Mouse (Mus musculus) forebrain, embryonic 16.5 days (tissue): ENCODE results near the gene Rffl. TPM values are rescaled to one million over a fixed set of nuclear protein-coding genes. Genes with fewer than 3 reads are reported as not detected.

Source experiments
- ATAC-seq: fragments of 200-750 bp; cut with Nextera tagmentation; 2 replicates; pipeline ENCODE4 v1.8.0; 2017; ENCODE audit warnings: mild to moderate bottlenecking, moderate library complexity
- H3K27ac ChIP-seq: fragments of 300-500 bp; sonication (generic); 2 replicates; pipeline ENCODE4 v1.5.1; 2014; ENCODE audit warnings: low read length, control low read depth
- H3K27me3 ChIP-seq: fragments of 300-500 bp; sonication (generic); replicated peaks from 2 replicates; pipeline ENCODE4 v1.6.1; 2014; ENCODE audit warnings: low read length; ENCODE audit not compliant: control insufficient read depth, insufficient read depth
- H3K36me3 ChIP-seq: fragments of 300-500 bp; sonication (generic); 2 replicates; pipeline ENCODE4 v1.6.1; 2014; ENCODE audit not compliant: control insufficient read depth, insufficient read depth
- H3K4me1 ChIP-seq: fragments of 300-500 bp; sonication (generic); replicated peaks from 2 replicates; pipeline ENCODE4 v1.6.1; 2014; ENCODE audit warnings: low read length; ENCODE audit not compliant: control insufficient read depth, insufficient read depth
- H3K4me2 ChIP-seq: fragments of 300-500 bp; sonication (generic); 2 replicates; pipeline ENCODE4 v1.6.1; 2014; ENCODE audit warnings: mild to moderate bottlenecking, low read length, control low read depth
- H3K4me3 ChIP-seq: fragments of 300-500 bp; sonication (generic); replicated peaks from 2 replicates; pipeline ENCODE4 v1.5.1; 2014; ENCODE audit warnings: mild to moderate bottlenecking, low read length, control low read depth
- H3K9ac ChIP-seq: fragments of 300-500 bp; sonication (generic); replicated peaks from 2 replicates; pipeline ENCODE4 v1.6.1; 2014; ENCODE audit warnings: low read depth, low read length, control low read depth
- H3K9me3 ChIP-seq: fragments of 300-500 bp; sonication (generic); 2 replicates; pipeline ENCODE4 v1.6.1; 2016; ENCODE audit warnings: low read length; ENCODE audit not compliant: control insufficient read depth
- WGBS: fragments of 180-500 bp; shearing (Covaris S2); extraction: QIAGEN DNeasy Blood & Tissue Kit; methylation state at CpG from one replicate; pipeline ENCODE4 v1.1.7; 2014; 5-methylcytosine and 5-hydroxymethylcytosine counted together
- polyA plus RNA-seq: library from polyadenylated mRNA; unstranded; fragments of >200 nt; fragmentation: Nextera tagmentation; extraction: Ambion mirVana; gene quantifications from 2 replicates; pipeline ENCODE4 v1.2.1, GENCODE M21; 2015

Gene Rffl
- polyA plus RNA-seq, 1 experiment from 2014 or later, result 8.8 TPM

DNA sequence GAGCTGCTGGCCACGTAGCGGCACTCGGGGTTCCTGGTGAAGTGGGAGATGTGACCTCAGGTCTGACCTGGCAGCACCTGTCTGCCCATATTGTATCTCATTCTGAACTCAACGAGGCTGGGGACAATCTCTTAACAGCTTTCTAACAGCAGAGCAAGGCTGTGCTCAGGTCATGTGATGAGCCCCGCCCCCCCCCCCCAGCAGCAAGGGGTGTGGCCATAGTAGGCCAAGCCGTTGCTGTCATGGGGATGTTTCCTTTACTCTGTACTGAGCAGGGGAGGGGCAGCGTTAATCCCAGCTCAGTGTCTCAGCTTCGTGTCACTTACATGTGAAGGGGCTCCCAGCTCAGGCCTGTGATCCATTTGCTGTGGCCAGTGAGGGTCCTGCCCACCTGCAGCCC is 33.9 kb upstream of the Rffl start:
- Histone ChIP-seq H3K27me3 (no peaks in the 10 kb centered on the region), H3K36me3 (peaks cover 32% of the 10 kb centered on the region), H3K27ac (no peak overlapping the region), H3K4me1 (peaks cover 10% of the 10 kb centered on the region), H3K9me3 (no peaks in the 10 kb centered on the region), H3K4me2 (no peak overlapping the region), H3K9ac (no peak overlapping the region), H3K4me3 (no peak overlapping the region)
- ATAC-seq, result no peak
- WGBS, result 62% methylated on average over 8 of the region's 8 CpGs

DNA sequence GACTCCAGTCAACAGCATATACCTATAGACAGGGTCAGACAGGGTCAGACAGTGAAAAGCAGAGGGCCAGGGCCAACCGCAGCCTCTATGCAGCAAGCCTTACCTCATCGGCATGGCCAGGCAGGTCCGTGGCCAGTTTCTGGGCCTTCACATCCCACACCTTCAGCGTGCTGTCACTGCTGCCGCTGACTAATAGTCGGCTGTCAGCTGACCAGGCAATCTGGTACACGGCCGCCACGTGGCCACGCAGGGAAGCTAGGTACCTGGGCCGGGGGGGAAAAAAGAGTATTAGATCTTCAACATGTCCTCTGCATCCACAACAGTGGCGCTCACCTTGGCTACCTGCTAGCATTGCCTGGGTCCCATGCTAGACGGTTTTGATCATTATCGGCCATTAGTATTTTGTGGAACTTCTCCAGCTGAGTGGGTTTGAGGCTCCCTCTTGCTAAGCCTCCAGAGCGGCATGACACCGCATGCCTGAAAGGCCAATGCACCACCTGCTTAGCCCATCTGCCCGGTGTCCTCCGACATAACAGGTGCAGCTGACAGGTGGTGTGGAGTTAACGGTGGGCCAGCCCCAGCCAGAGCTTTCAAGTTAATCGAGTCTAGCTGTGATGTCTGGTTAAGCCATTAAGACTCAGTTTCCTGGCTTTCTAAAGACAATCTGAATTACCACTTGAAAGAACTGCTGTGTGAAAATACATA is 30.7 kb upstream of the Rffl start:
- no peak overlapping the region for H3K4me3 ChIP-seq
- 88% methylated on average over 20 of the region's 20 CpGs for WGBS
- no peak overlapping the region for H3K27ac ChIP-seq
- H3K27me3 ChIP-seq, result no peaks in the 10 kb centered on the region
- no peak for ATAC-seq
- H3K36me3 ChIP-seq, result peaks cover 32% of the 10 kb centered on the region
- no peak overlapping the region for H3K4me2 ChIP-seq
- H3K9ac ChIP-seq, result no peak overlapping the region
- H3K4me1 ChIP-seq, result no peaks in the 10 kb centered on the region
- no peaks in the 10 kb centered on the region for H3K9me3 ChIP-seq

DNA sequence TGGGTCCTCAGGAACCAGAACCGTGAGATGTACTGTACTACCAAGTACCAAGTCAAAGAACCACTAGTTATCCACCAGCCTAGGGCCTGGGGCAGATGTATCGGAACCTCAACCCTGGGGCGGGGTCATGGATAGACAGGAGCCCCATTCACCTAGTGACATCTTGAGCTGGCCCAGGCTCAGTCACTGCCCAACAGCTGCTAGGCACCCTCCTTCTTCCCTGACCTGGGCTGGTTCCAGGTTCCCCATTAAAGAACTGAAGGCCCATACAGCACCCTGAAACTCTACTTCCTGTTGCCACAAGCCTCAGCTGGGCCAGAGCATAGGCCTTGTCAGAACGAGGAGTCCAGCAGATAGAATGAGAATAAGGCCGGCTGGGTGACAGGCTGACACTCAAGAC is 28.7 kb upstream of the Rffl start:
- H3K4me3 ChIP-seq, result no peak overlapping the region
- H3K4me2 ChIP-seq, result no peak overlapping the region
- no peaks in the 10 kb centered on the region for H3K4me1 ChIP-seq
- H3K9me3 ChIP-seq, result no peaks in the 10 kb centered on the region
- H3K9ac ChIP-seq, result no peak overlapping the region
- no peaks in the 10 kb centered on the region for H3K27me3 ChIP-seq
- no peak for ATAC-seq
- WGBS, result 95% methylated on average over 5 of the region's 5 CpGs
- H3K27ac ChIP-seq, result no peak overlapping the region
- H3K36me3 ChIP-seq, result peaks cover 32% of the 10 kb centered on the region

DNA sequence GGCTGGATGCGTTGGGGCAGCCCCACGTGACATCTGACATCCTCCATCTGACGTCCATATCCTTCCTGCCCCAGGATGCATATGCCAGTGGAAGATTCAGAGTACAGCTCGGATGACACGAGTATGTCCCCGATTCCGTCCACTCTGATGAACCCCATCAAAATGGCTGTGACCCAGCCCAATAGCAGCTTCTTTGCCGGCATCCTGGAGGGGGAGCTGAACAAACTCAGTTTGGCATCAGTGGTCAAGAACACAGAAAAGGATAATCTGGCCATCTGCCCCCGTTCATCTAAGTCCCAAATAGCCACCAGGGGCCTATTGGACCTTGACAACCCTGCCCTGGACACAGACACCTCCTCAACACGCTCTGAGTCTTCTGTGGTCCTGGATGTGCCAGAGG is 26.5 kb upstream of the Rffl start:
- Histone ChIP-seq H3K9ac (no peak overlapping the region), H3K27ac (no peak overlapping the region), H3K4me3 (no peak overlapping the region), H3K9me3 (no peaks in the 10 kb centered on the region), H3K4me1 (no peaks in the 10 kb centered on the region), H3K4me2 (no peak overlapping the region), H3K36me3 (peaks cover 15% of the 10 kb centered on the region), H3K27me3 (no peaks in the 10 kb centered on the region)
- WGBS, result 91% methylated on average over 10 of the region's 10 CpGs
- ATAC-seq, result no peak

DNA sequence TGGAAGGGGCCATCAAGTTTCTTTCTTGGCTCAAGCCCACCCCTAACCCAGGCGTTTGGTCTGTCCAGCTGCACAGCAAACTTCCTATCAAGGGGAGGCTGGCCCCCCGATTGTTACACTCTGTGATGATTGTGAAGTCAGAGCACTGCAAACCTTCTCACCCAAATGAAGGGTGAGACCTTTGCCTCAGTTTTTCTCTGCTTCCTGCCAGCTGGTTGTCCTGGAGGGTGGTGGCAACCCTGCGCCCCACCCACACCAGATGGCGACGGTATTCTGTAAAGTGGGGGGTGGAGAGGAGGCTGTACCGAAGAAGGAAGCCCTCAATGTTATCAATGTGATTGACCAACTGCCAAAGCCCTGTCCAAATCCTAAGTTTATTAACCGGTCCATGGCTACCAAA is 20.9 kb upstream of the Rffl start, which contains the start of gene Fndc8:
Gene Fndc8, plus strand, starts transcription at position 189 of the 400 bp plus-strand sequence.
- H3K27me3 ChIP-seq, result no peaks in the 10 kb centered on the region
- H3K9ac ChIP-seq, result no peak within 1 kb of the TSS; the same call in 1 of the 2 replicates
- no peak within 1 kb of the TSS for H3K27ac ChIP-seq
- no peak within 1 kb of the TSS for H3K4me2 ChIP-seq
- H3K4me1 ChIP-seq, result peaks cover 24% of the 10 kb centered on the region
- no peaks in the 10 kb centered on the region for H3K36me3 ChIP-seq
- no peak for ATAC-seq
- H3K4me3 ChIP-seq, result no peak within 1 kb of the TSS
- 74% methylated on average over 7 of the region's 7 CpGs for WGBS
- no peaks in the 10 kb centered on the region for H3K9me3 ChIP-seq

DNA sequence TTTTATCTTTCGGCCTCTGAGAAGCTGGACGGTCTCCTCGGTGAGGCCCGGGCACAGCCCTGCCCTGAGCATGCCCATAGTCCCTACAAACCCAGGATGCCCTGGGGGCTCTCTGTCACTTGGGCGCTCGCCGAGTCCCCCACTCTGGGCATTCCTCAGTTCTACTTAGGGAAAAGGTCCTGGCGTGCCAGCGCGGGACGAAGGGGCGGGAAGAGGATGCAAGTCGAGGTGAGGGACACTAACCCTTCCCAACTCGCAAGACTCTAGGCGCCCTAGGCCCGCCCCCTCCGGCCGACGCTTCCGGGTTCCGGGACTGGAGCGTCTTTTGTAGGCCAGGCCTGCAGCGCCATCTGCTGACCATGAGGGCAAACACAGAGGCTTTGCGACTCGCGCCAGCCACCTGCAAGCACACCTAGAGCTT is 19.3 kb upstream of the Rffl start, which contains the start of gene Rad51d:
Gene Rad51d, minus strand, starts transcription at position 273 of the 421 bp plus-strand sequence.
- H3K4me3 ChIP-seq, result peak within 1 kb of the TSS; percentile 84
- H3K4me2 ChIP-seq, result peak within 1 kb of the TSS; percentile 94
- under 1% methylated on average over 26 of the region's 26 CpGs for WGBS
- peak within 1 kb of the TSS; percentile 20; the same call in 1 of the 2 replicates for H3K27ac ChIP-seq
- ATAC-seq, result peak; percentile 89
- H3K9ac ChIP-seq, result peak within 1 kb of the TSS; percentile 79
- H3K9me3 ChIP-seq, result no peaks in the 10 kb centered on the region
- H3K27me3 ChIP-seq, result no peaks in the 10 kb centered on the region
- H3K4me1 ChIP-seq, result peaks cover 24% of the 10 kb centered on the region
- no peaks in the 10 kb centered on the region for H3K36me3 ChIP-seq

DNA sequence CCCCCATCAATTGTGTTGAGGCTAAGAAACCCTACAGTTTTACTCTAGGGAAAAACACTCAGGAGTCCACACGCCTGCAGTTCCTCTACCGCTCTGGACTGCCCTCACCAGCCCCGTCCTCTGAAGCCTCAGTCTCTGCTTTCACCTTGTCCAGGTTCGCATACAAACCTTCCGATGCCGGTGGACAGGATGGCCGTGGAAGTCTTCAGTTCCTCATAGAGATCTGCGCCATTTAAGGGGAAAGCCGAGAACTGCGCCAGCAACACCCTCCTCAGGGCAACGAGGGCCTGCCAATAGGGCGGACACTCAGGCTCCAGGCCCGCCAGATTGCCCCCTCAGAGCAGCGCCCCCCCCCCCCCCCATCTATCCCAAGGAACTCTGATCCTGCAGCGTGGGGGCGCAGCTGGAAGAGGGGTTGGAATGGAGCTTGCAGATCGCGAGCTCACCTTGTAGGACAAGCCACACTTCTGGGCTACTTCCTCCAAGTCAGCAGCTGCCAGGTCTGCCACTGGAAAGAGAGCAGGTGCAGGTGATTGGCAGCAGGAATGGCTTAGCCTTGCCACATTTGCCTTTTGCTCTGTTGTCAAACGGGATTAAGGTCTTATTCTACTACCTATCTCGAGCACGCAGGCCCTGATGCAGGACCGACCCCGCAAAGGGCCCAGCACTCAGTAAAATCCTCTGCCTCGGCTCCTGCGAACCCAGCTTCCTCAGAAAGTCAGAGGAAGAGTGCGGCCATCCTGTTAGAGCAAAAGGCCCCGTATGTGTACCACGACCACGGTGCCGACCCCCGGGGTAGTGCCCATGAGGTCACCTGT is 18.7 kb upstream of the Rffl start:
- Histone ChIP-seq H3K4me1 (peaks cover 24% of the 10 kb centered on the region), H3K36me3 (no peaks in the 10 kb centered on the region), H3K27me3 (no peaks in the 10 kb centered on the region), H3K9me3 (no peaks in the 10 kb centered on the region), H3K27ac (peak overlapping the region; percentile 20; the same call in 1 of the 2 replicates), H3K9ac (peak overlapping the region; percentile 79), H3K4me3 (peak overlapping the region; percentile 84), H3K4me2 (peak overlapping the region; percentile 94)
- peak; percentile 34 for ATAC-seq
- WGBS, result 4% methylated on average over 31 of the region's 31 CpGs

DNA sequence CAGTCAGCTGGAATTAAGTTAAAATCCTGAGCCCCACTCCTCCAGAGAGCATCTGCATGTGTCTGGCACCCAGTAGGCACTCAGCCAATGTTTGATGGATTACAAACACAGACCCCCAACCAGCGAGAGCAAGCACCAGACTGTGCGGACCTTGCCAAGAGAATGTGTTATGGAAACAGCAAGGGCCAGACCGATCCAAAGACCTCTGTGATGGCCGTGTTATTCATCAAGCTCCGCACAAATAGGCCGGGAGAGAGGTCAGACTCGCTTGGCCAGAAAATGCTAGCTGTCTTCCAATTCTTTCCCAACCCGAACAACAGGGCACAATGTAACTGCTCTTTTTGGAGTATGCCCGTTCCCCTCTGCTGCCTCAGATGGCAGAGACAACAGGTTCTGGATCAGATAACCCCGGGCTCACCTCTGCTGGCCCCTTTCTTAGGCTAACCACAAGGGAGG is 17.5 kb upstream of the Rffl start:
- peak; percentile 63; the same call in 1 of the 2 replicates for ATAC-seq
- no peaks in the 10 kb centered on the region for H3K36me3 ChIP-seq
- peak overlapping the region; percentile 19 for H3K4me2 ChIP-seq
- H3K9ac ChIP-seq, result no peak overlapping the region; the same call in 1 of the 2 replicates
- peaks cover 24% of the 10 kb centered on the region for H3K4me1 ChIP-seq
- H3K27me3 ChIP-seq, result no peaks in the 10 kb centered on the region
- no peaks in the 10 kb centered on the region for H3K9me3 ChIP-seq
- no peak overlapping the region for H3K4me3 ChIP-seq
- no peak overlapping the region for H3K27ac ChIP-seq
- 31% methylated on average over 10 of the region's 10 CpGs for WGBS

DNA sequence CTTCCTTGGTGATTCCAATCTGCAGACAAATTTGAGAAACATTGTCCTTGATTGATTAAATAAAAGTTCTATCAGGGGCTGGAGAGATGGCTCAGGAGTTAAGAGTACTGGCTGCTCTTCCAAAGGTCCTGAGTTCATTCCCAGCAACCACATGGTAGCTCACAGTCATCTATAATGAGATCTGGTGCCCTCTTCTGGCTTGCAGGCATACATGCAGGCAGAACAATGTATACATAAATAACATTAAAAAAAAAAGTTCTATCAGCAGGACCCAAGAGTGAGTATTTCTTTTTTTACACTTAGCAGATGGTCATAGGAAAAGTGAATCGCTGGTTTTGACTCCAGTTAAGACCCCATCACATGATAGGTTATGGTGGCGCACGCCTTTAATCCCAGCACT is 15.5 kb upstream of the Rffl start:
- no peaks in the 10 kb centered on the region for H3K9me3 ChIP-seq
- H3K9ac ChIP-seq, result no peak overlapping the region
- peaks cover 24% of the 10 kb centered on the region for H3K4me1 ChIP-seq
- no peaks in the 10 kb centered on the region for H3K36me3 ChIP-seq
- no peak overlapping the region for H3K4me2 ChIP-seq
- 95% methylated on average over 3 of the region's 3 CpGs for WGBS
- no peak overlapping the region for H3K27ac ChIP-seq
- H3K27me3 ChIP-seq, result no peaks in the 10 kb centered on the region
- no peak for ATAC-seq
- no peak overlapping the region for H3K4me3 ChIP-seq
